Mouse (Mus musculus) CD4-positive, CD25-positive, alpha-beta regulatory T cell, adult 2 months (primary cell): ENCODE data around the gene Gm11555.
"Not testable (repeated sequence)": the region's sequence is repeated elsewhere in the genome, so short reads cannot be mapped to it uniquely, and the experiment has no call there.

Source experiments
- DNase-seq: peaks from one replicate; pipeline ENCODE4 v3.0.0-alpha.2; 2012; ENCODE audit warnings: low read depth, low spot score

The Gm11555 gene

DNA sequence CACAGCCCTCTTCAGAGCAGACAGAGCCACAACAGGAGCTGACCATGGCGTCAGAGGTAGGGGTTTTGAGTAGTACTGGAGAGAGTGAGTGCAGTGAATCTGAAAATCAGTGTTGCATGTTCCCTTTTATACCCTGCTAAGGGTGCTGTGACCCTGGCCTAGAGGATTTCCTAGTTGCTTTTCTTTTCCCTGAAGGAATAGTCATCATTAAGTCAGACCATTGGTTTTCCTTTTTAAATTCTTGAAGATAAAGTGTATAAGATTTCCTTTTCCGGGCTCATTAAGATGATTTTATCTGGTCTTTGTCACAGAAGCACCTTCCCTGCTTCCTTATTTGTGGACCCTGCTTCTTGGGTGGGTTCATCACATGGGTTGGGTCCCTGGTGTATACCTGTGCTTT lies at the start of gene Gm11555:
Gene Gm11555 (minus strand): TSS at position 101 of the 400 bp plus-strand sequence.
- no peak for DNase-seq

DNA sequence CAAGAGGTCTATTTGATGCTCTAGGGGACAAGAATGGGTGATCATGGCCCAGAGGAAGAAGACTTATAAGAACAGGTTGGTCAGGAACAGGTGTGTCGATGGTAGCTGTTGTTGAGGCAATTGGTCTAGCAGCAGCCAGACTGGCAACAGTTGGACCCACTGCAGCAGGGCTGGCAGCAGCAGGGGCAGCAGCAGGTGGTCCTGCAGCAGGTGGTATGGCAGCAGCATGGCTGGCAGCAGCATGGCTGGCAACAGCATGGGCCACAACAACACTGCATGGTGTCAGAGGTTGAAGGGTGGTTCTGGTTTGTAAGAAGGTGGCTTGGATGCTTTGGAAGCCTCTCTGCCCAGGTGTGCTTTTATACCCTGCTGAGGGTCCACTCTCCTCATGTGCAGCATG lies 40.4 kb upstream of the Gm11555 start, which contains the start of gene Gm14190:
Gene Gm14190 (minus strand): TSS at position 278 of the 400 bp plus-strand sequence.
- DNase-seq: no peak

DNA sequence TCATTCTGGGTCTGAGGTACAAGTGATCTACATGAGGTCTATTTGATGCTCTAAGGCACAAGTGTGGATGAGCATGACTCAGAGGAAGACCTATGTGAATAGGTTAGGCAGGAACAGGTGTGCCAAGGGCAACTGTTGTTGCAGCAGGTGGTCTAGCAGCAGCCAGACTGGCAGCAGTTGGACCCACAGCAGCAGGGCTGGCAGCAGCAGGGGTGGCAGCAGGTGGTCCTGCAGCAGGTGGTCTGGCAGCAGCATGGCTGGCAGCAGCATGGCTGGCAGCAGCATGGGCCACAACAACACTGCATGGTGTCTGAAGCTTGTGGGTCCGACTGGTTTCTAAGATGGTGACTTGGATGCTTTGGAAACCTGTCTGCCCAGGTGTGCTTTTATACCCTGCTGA lies 35.2 kb upstream of the Gm11555 start:
- DNase-seq: not testable (repeated sequence)

DNA sequence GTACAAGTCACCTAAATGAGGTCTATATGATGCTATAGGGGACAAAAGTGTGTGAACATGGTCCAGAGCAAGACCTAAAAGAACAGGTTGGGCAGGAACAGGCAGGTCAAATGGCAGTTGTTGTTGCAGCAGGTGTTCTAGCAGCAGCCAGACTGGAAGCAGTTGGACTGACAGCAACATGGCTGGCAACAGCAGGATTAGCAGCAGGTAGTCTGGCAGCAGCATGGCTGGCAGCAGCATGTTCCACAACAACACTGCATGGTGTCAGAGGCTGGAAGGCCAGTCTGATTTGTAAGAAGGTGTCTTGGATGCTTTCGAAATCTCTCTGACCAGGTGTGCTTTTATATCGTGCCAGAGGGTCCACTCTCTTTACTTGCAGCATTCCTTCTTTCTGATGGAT lies 33.4 kb upstream of the Gm11555 start:
- DNase-seq: no peak

DNA sequence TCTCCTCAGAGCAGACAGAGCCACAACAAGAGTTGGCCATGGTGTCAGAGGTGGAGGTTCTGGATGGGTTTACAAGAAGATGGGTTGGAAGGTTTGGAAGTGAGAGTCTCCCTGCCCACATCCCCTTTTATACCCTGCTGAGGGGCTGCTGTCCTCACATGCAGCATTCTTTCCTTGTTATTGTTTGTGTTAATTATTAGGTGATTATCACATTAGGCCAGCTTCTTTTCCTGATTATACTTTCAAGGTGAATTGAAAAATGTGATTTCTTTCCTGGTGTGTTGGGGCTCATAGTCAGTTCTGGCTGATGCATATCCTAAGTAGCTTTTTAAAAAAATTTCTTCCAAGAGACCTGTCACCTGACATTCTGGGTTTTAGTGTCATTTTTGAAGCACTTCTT lies 15.8 kb upstream of the Gm11555 start, which contains the start of gene Krtap4-6:
Gene Krtap4-6 (minus strand): TSS at position 101 of the 400 bp plus-strand sequence.
- DNase-seq: no peak

DNA sequence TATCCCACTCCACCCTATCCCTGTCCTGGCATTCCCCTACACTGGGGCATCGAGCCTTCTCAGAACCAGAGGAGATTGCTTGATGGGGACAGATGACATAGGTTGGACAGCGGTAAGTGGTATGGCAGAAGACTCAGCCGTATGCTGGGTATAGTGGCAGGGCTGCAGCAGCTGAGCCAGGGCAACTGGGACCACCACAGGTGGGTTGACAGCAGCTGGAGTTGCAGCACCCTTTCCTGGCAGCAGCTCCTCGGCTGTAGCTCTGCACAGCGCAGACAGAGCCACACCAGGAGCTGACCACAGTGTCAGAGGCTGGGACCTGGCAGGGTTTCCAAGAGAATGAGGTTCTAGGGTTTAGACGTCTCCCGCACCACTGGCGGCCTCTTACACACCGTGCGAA lies 12.8 kb upstream of the Gm11555 start:
- no peak for DNase-seq

DNA sequence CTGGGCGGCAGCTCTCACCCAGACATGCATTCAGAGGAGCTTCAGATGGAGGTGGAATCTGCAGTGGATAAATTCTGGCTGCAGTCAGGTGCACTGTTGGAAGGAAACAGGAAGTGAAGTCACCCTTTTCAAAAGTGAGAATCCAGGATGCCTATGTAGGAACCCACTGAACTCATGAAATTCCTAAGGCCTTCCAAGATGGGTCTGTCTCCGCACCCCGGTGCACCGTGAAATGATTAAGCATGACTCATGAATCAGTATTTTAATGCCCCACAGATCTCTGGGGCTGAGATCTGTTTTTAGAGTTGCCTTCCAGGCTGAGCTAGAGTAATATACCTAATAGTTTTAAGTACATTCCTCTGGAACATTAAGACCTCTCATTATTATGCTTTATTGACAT lies 9.2 kb upstream of the Gm11555 start:
- DNase-seq: no peak

DNA sequence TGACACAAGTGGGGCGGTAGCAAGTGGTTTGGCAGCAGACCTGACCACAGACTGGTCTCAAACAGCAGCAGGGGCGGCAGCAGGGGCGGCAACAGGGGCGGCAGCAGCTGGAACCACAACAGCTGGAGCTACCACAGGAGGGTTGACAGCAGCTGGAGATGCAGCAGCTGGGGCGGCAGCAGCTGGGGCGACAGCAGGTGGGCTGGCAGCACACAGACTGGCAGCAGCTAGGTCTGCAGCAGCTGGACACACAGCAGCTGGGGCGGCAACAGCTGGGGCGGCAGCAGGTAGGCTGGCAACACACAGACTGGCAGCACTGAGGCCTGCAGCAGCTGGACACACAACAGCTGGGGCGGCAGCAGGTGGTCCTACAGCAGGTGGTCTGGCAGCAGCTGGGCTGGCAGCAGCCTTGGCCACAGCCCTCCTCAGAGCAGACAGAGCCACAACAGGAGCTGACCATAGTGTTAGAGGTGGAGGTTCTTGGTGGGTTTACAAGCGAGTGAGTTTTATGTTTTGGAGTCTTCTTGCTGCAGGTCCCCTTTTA lies 8.5 kb upstream of the Gm11555 start, which contains the start of gene Gm11563:
Gene Gm11563 (minus strand): TSS at position 494 of the 544 bp plus-strand sequence.
- DNase-seq: not testable (repeated sequence)

DNA sequence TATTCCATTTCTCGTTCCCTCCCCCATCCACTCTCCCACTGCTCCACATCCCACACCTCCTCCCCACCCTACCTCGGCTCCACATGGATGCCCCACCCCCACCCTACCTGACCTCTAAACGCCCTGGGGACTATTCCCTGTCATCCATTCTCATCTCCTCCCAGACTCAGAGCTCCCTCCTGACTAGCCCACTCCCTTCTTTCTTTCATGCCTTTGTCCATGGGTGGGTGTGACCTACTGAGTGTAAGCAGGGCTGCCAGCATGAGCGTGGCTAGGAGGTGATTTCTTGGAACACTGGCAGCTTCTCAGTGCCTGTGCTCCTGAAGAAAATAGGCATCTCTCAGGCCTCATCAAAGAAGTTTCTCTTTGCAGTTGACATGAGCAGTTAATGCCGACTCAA lies 7.0 kb upstream of the Gm11555 start:
- DNase-seq: no peak

DNA sequence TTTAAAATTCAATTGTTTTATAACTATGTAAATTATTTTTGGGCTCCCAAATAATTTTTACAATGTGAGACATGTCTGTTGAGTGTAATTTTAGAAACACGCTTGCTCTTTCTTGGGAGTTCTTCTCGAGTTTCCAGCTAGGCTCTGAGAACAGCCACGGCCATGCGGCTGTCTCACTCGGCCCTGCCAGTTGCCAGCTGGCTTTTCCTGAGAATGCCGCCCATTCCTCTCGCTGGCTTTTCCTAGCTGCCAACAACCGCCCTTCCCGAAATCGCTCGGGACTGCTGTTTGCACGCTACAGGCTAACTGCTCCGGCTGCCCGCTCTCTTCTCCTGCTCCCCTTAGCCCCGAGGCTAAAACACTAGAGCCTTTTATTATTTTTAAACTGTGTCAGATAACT lies 3.6 kb downstream of the Gm11555 start:
- DNase-seq: no peak

DNA sequence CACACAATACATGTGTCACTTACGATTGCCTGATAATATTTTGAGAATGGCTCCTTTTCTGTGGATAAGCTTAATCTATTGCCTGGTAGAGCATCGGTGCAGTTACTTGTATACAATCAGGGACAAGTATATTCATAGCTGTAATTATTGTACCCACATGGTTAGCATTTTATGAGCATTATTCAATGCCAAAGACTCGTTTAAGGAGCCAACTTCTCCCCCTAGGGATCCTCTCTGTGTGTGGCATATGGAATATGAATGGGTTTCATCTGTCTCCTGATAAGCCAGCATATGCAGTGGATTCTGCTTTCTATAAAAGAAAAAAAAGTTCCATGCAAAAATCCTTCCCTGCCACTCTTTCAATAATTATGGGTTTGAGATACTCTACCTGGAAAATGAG lies 5.7 kb downstream of the Gm11555 start:
- DNase-seq: no peak

DNA sequence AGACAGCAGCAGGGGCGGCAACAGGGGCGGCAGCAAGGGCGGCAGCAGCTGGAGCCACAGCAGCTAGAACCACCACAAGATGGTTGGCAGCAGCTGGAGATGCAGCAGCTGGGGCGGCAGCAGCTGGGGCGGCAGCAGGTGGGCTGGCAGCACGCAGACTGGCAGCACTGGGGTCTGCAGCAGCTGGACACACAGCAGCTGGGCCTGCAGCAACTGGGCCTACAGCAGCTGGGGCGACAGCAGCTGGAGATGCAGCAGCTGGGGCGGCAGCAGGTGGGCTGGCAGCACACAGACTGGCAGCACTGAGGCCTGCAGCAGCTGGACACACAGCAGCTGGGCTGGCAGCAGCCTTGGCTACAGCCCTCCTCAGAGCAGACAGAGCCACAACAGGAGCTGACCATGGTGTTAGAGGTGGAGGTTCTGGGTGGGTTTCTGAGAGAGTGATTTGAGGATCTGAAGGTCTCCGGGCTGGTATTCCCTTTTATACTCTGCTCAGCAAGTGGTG lies 6.3 kb downstream of the Gm11555 start, which contains the start of gene Krtap4-7:
Gene Krtap4-7 (minus strand): TSS at position 455 of the 505 bp plus-strand sequence.
- DNase-seq: not testable (repeated sequence)

DNA sequence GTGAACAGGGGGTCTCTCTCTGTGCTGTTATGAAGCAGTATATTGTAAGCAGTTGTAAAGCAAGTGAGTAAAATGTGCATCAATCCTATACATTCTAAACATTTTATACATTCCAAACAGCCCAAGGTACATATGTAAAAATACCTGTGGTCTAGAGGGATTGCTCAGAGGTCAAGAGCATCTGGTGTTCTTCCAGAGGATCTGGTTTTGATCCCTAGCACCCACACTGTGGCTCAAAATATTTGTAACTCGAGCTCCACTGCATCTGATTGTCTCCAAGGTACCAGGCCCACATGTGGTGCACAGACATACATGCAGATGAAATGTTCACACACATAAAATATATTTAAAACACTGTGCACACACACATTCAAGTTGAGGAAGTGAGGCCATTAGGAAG lies 9.1 kb downstream of the Gm11555 start:
- DNase-seq: no peak

DNA sequence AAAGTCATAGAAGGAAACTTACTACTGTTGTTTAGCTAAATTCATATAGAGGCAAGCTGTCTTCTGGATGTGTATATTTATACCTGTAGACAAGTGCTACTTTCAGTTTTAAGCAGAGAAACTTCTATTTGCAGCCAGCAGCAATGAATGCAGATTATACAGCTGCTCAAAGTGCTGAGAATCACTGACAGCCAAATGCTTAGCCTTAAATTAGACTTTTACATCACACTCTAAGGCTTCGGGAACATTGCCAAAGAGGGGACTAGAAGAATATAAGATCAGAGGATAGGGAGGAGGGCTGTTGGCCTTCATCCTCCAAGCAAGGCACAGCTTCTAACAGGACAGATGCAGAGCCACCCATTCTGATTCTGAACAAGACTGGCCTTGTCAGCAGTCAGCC lies 12.9 kb downstream of the Gm11555 start:
- no peak for DNase-seq

DNA sequence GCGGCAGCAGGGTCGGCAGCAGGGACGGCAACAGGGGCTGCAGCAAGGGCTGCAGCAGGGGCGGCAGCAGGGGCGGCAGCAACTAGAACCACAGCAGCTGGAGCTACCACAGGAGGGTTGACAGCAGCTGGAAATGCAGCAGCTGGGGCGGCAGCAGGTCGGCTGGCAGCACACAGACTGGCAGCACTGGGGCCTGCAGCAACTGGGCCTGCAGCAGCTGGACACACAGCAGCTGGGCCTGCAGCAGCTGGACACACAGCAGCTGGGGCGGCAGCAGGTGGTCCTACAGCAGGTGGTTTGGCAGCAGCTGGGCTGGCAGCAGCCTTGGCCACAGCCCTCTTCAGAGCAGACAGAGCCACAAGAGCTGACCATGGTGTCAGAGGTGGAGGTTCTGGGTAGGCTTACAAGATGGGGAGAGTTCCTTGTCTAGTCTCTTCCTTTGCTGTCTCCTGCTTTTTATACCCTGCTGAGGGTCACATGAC lies 15.3 kb downstream of the Gm11555 start, which contains the start of gene Krtap4-2:
Gene Krtap4-2 (minus strand): TSS at position 432 of the 482 bp plus-strand sequence.
- DNase-seq: no peak

DNA sequence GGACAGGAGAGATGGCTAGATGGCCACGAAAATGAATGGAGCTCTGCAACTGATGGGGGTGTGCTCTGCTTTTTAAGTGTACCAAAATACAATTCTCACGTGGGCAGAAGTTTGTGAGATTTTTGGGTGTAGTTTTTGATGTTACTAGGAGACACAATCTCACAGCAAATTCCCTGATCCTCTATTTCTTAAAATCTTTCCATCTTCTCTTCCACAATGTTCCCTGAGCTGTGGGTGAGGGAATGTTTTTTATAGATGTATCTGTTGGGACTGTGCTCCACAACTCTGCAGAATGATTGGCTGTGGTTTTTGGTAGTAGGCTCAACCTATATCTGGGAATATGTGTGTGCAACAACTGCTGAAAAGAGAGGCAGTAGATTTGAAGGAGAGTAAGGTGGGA lies 16.7 kb downstream of the Gm11555 start:
- DNase-seq: no peak

DNA sequence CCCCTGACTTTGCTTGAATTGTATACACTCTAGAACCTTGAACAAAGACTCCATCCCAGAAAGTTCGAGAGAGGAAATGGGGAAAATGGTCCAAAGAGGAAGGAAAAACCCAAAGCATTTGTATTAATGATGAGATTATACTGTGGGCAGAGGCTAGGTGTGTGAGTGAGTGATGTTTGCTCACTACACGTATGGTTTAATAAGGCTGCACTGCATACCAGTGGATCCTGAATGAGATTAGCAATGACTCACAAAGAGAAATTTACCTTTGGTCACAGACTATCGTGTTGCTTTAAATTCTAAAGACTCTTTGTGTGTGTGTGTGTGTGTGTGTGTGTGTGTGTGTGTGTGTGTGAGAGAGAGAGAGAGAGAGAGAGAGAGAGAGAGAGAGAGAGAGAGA lies 19.1 kb downstream of the Gm11555 start:
- DNase-seq: no peak

DNA sequence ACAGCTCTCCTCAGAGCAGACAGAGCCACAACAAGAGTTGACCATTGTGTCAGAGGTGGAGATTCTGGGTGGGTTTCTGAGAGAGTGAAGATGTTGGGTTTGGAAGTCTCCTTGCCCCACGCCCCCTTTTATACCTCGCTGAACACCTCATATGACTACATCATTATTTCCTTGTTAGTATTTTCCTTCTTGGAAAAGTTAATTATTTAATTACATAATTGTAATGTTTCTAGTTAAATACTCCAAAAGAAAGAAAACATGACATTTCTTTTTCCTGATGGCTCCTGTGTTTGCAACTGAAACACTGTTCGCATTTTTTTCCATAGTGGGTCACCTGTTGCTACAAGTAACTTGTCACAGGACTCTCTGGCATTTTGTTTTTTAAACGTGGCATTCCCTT lies 21.9 kb downstream of the Gm11555 start, which contains the start of gene Krtap4-1:
Gene Krtap4-1 (minus strand): TSS at position 101 of the 400 bp plus-strand sequence.
- DNase-seq: no peak

DNA sequence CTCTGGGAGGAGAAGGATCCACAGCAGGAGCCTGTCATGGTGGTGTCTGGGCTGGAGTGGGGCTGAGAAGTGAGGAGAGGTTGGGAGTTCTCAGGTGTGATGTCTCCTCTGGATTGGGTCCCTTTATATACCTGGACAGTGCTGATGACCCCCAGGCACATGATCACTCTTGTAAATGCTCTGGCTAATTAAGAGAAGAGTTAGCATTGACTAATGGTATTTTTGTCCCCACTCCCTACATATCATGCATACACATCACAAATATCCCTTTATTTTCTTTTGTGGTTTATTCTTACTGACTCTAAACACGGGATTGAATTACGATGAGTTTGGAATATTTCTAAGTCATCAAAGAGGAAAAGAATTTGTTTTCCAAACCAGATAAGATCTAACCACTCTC lies 29.7 kb downstream of the Gm11555 start, which contains the start of gene Gm11562:
Gene Gm11562 (minus strand): TSS at position 101 of the 400 bp plus-strand sequence.
- no peak for DNase-seq

DNA sequence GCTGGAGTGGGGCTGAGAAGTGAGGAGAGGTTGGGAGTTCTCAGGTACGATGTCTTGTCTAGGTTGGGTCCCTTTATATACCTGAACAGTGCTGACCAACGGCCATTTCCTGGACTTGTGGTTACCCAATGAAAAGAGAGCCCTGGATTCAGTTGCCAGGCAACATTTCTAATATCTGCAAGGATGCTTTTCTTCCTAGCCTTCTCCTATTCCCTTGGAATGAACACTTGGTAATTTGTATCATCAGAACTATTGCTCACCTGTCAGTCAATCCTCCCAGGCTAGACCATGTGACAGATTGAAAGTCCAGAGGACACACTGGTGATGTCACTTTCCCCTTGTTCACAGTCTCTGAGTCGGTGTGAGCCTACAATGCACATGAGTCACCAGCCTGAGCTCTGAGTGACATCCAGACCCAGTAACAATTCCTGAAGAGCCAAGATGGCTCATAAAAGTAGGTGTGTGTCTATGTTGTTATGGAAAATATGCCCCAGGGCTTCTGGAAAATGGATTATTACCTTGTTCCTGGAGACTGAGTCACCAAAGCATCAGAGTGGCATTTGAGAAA lies 35.2 kb downstream of the Gm11555 start, which contains the start of gene Krtap2-4:
Gene Krtap2-4 (minus strand): TSS at position 51 of the 568 bp plus-strand sequence.
- no peak for DNase-seq

DNA sequence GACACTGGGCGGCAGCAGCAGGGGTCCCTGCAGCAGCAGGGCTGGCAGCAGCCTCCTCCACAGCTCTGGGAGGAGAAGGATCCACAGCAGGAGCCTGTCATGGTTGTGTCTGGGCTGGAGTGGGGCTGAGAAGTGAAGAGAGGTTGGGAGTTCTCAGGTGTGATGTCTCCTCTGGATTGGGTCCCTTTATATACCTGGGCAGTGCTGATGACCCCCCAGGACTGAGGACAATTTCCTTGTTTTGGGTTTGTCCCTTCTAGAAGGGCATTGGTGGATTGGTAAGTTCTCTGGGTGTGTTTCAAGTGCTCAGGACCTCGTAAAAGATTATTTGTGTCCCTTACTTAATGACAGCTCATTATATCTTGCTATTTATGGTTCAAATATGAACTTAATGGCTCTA lies 39.9 kb downstream of the Gm11555 start, which contains the start of gene Gm11937:
Gene Gm11937 (minus strand): TSS at position 101 of the 400 bp plus-strand sequence.
- not testable (repeated sequence) for DNase-seq

DNA sequence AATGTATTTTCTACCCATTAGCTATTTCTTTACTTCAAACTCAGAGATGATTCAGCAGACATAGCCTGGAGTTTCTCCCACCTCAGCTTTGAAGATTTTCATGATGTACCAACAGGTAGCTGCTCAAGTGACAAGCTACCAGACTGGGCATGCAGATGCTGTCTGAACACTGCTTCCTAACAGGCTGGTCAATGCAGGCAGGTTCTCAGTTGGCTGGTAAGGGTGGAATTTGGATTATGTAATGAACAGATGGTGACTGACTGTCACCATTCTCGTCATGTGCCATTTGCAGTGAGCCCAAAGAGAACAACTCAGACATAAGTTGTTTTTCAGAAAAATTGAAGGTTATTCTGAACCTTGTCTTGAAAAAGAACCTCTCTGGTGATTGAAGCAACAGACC lies 40.9 kb downstream of the Gm11555 start:
- DNase-seq: no peak
